Mouse (Mus musculus): ENCODE measurements around the gene Anks1. TPM values are rescaled to one million over a fixed set of nuclear protein-coding genes. Genes with fewer than 3 reads are reported as not detected.

Gene Anks1
- polyA plus RNA-seq, 1 experiment from 2014 or later, result 69.0 TPM

- Histone ChIP-seq H3K9ac (no peak overlapping the region), H3K4me3 (replicated peaks; ENCODE audit: low read length) (no peak overlapping the region), H3K9me3 (ENCODE audit: control insufficient read depth, low read length) (no peaks in the 10 kb centered on the region), H3K27me3 (ENCODE audit: control insufficient read depth, insufficient read depth, low read length) (no peaks in the 10 kb centered on the region), H3K36me3 (replicated peaks; ENCODE audit: control insufficient read depth, insufficient read depth) (0 out of 2 replicates have a peak, but pooled peaks cover 6% of the 10 kb centered on the region), H3K4me1 (replicated peaks; ENCODE audit: control insufficient read depth, insufficient read depth, low read length) (peaks cover 47% of the 10 kb centered on the region), H3K4me2 (replicated peaks) (no peak overlapping the region), H3K27ac (peak overlapping the region; percentile 45; the same call in 1 of the 2 replicates)
- ATAC-seq (ENCODE audit: low FRiP score), result no peak
- no peak for DNase-seq (ENCODE audit: low spot score)
- WGBS, result 78% methylated on average over 17 of the region's 17 CpGs
These were observed 106.1 kb downstream of the Anks1 start for GRCm38 (mm10) chr17:28015068-28015730.

- ATAC-seq (ENCODE audit: low FRiP score) (no peak), DNase-seq (ENCODE audit: low spot score) (no peak)
- Histone ChIP-seq H3K4me3 (replicated peaks; ENCODE audit: low read length) (no peak overlapping the region), H3K9ac (no peak overlapping the region), H3K4me1 (replicated peaks; ENCODE audit: control insufficient read depth, insufficient read depth, low read length) (peaks cover 47% of the 10 kb centered on the region), H3K4me2 (replicated peaks) (no peak overlapping the region), H3K27ac (peak overlapping the region; percentile 45), H3K27me3 (ENCODE audit: control insufficient read depth, insufficient read depth, low read length) (no peaks in the 10 kb centered on the region), H3K36me3 (replicated peaks; ENCODE audit: control insufficient read depth, insufficient read depth) (no peaks in the 10 kb centered on the region), H3K9me3 (ENCODE audit: control insufficient read depth, low read length) (no peaks in the 10 kb centered on the region)
- 75% methylated on average over 8 of the region's 8 CpGs for WGBS
These were observed 107.1 kb downstream of the Anks1 start for GRCm38 (mm10) chr17:28016056-28016797.

GRCm38 (mm10) chr17:28018344-28018743 is 109.2 kb downstream of the Anks1 start:
- Histone ChIP-seq H3K27ac (no peak overlapping the region), H3K9me3 (ENCODE audit: control insufficient read depth, low read length) (no peaks in the 10 kb centered on the region), H3K4me1 (replicated peaks; ENCODE audit: control insufficient read depth, insufficient read depth, low read length) (peaks cover 39% of the 10 kb centered on the region), H3K4me2 (replicated peaks) (no peak overlapping the region), H3K9ac (no peak overlapping the region), H3K4me3 (replicated peaks; ENCODE audit: low read length) (no peak overlapping the region), H3K27me3 (ENCODE audit: control insufficient read depth, insufficient read depth, low read length) (no peaks in the 10 kb centered on the region), H3K36me3 (replicated peaks; ENCODE audit: control insufficient read depth, insufficient read depth) (no peaks in the 10 kb centered on the region)
- no peak for DNase-seq (ENCODE audit: low spot score)
- no peak for ATAC-seq (ENCODE audit: low FRiP score)
- 45% methylated on average over 6 of the region's 6 CpGs for WGBS

DNA sequence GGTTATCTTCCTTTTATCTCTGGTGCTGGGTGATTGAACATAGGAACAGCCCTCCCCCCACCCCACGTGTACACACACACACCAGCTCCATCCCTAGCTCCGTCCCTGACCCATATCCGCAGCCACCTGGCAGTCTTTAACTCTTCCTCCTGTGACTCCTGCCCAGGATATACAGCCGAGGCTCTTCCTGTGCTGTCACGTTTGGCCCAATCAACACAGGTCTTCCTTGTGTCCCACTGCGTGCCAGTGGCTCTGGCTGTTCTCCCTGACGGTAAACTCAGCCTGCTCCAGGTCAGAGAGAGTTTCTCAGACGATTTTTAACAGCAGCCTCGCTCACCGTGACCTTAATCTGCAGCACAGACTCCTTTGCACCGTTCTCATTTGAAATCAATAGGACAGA is 109.7 kb downstream of the Anks1 start:
- DNase-seq (ENCODE audit: low spot score), result no peak

GRCm38 (mm10) chr17:28019785-28020696 is 110.9 kb downstream of the Anks1 start:
- Histone ChIP-seq H3K36me3 (replicated peaks; ENCODE audit: control insufficient read depth, insufficient read depth) (no peaks in the 10 kb centered on the region), H3K9ac (no peak overlapping the region), H3K4me2 (replicated peaks) (no peak overlapping the region), H3K4me3 (replicated peaks; ENCODE audit: low read length) (no peak overlapping the region), H3K9me3 (ENCODE audit: control insufficient read depth, low read length) (no peaks in the 10 kb centered on the region), H3K4me1 (replicated peaks; ENCODE audit: control insufficient read depth, insufficient read depth, low read length) (peaks cover 32% of the 10 kb centered on the region), H3K27me3 (ENCODE audit: control insufficient read depth, insufficient read depth, low read length) (no peaks in the 10 kb centered on the region), H3K27ac (no peak overlapping the region)
- 72% methylated on average over 21 of the region's 21 CpGs for WGBS
- DNase-seq (ENCODE audit: low spot score) (no peak), ATAC-seq (ENCODE audit: low FRiP score) (no peak)

More for the DNA sequence above, 109.7 kb downstream of the Anks1 start:
- H3K27me3 ChIP-seq (ENCODE audit: control insufficient read depth, insufficient read depth, low read length), result no peaks in the 10 kb centered on the region
- no peak overlapping the region for H3K4me2 ChIP-seq (replicated peaks)
- no peak for ATAC-seq (ENCODE audit: low FRiP score)
- H3K9me3 ChIP-seq (ENCODE audit: control insufficient read depth, low read length), result no peaks in the 10 kb centered on the region
- H3K36me3 ChIP-seq (replicated peaks; ENCODE audit: control insufficient read depth, insufficient read depth), result no peaks in the 10 kb centered on the region
- no peak overlapping the region for H3K4me3 ChIP-seq (replicated peaks; ENCODE audit: low read length)
- H3K27ac ChIP-seq, result no peak overlapping the region
- H3K9ac ChIP-seq, result peak overlapping the region; percentile 29; the same call in 1 of the 2 replicates
- WGBS, result 47% methylated on average over 11 of the region's 11 CpGs
- peaks cover 36% of the 10 kb centered on the region for H3K4me1 ChIP-seq (replicated peaks; ENCODE audit: control insufficient read depth, insufficient read depth, low read length)

DNA sequence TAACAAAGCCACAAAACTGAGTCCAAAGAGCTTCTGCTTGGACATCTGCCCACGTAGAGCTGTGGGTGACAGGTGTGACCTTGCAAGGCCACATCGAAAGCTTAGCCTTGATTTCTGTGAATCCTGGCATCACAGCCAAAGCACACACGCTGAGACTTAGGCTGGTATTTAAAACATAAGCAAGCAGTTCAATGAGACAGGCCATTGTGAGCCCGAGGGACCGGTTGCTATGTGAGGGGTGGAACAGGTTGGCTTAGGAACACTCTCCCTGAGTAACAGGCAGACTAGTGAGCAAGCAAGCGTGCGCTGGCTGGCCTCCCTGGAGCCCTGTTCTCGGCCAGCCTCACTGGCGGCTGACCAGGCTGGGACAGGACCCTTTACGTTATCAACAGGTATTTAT is 112.8 kb downstream of the Anks1 start:
- Histone ChIP-seq H3K27me3 (ENCODE audit: control insufficient read depth, insufficient read depth, low read length) (no peaks in the 10 kb centered on the region), H3K4me1 (replicated peaks; ENCODE audit: control insufficient read depth, insufficient read depth, low read length) (peaks cover 50% of the 10 kb centered on the region), H3K9me3 (ENCODE audit: control insufficient read depth, low read length) (no peaks in the 10 kb centered on the region), H3K36me3 (replicated peaks; ENCODE audit: control insufficient read depth, insufficient read depth) (no peaks in the 10 kb centered on the region), H3K9ac (no peak overlapping the region), H3K27ac (peak overlapping the region; percentile 22; the same call in 1 of the 2 replicates), H3K4me3 (replicated peaks; ENCODE audit: low read length) (no peak overlapping the region), H3K4me2 (replicated peaks) (no peak overlapping the region)
- ATAC-seq (ENCODE audit: low FRiP score), result no peak
- WGBS, result 53% methylated on average over 10 of the region's 10 CpGs
- DNase-seq (ENCODE audit: low spot score), result no peak

DNA sequence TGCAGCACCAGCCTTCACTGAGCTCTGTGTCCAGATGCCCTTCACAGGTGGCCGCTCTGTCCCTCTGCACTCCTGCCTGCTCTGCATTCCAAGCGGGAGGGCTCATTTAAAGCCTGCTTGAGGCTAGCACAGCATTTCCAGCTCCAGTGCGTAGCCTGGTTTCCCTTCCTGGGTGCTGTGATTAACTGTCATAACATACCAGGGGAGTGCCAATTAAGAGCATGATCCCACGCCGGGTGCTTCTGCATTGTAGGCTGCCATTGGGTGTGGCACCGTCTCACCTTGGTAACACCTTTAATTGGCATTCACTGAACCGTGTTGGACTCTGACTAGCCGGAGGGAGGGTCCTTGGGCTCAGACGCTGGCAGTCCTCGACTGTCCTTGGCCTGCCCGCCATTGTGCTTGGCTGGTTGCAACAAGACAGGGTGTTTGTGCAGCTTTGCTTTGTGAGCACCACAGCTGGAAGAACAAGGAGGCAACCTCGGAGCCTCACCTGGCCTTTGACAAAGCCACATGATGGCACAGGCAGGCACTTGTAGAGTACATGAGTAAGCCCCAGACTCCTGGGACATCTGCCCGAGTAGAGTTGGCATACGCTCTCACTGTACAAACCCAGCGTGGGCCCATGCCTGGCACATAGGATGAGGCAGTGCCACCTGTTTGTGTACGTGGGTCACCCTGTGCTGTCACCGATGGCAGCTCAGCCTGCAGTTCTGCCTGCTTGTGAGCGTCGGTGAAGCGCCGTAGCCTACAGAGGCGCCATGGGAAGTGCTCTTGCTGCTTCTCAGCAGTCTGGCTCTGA is 113.9 kb downstream of the Anks1 start:
- H3K4me1 ChIP-seq (replicated peaks; ENCODE audit: control insufficient read depth, insufficient read depth, low read length), result peaks cover 44% of the 10 kb centered on the region
- H3K4me2 ChIP-seq (replicated peaks), result no peak overlapping the region
- H3K27me3 ChIP-seq (ENCODE audit: control insufficient read depth, insufficient read depth, low read length), result no peaks in the 10 kb centered on the region
- no peaks in the 10 kb centered on the region for H3K36me3 ChIP-seq (replicated peaks; ENCODE audit: control insufficient read depth, insufficient read depth)
- no peak for ATAC-seq (ENCODE audit: low FRiP score)
- H3K9ac ChIP-seq, result no peak overlapping the region
- H3K27ac ChIP-seq, result 0 out of 2 replicates have a peak overlapping the region, but pooled peaks have one; percentile 9
- H3K4me3 ChIP-seq (replicated peaks; ENCODE audit: low read length), result no peak overlapping the region
- H3K9me3 ChIP-seq (ENCODE audit: control insufficient read depth, low read length), result no peaks in the 10 kb centered on the region
- 83% methylated on average over 22 of the region's 22 CpGs for WGBS
- no peak for DNase-seq (ENCODE audit: low spot score)

DNA sequence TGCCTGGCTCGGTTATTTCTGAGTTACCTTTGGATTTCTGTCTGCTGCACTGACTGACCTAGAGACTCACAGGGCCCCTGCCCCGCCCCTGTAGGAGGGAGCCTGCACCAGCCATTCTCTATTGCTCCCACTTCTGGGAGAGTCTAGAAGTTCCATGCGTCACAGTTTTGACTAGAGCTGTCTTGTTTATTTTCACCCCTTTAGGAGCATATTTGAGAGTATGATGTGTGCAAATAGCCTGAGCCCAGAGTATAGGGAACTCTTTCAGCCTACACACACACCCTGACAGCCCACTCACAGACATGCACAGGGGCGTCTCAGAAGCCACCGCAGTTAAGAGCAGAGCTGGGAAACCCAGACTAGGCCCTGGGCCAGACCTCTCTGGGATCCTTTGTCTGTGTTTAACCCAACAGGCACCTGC is 116.4 kb downstream of the Anks1 start:
- H3K36me3 ChIP-seq (replicated peaks; ENCODE audit: control insufficient read depth, insufficient read depth), result no peaks in the 10 kb centered on the region
- H3K27me3 ChIP-seq (ENCODE audit: control insufficient read depth, insufficient read depth, low read length), result no peaks in the 10 kb centered on the region
- peak overlapping the region; percentile 60 for H3K27ac ChIP-seq
- no peak for DNase-seq (ENCODE audit: low spot score)
- ATAC-seq (ENCODE audit: low FRiP score), result no peak
- H3K4me2 ChIP-seq (replicated peaks), result no peak overlapping the region
- no peak overlapping the region for H3K4me3 ChIP-seq (replicated peaks; ENCODE audit: low read length)
- H3K9ac ChIP-seq, result no peak overlapping the region
- no peaks in the 10 kb centered on the region for H3K9me3 ChIP-seq (ENCODE audit: control insufficient read depth, low read length)
- H3K4me1 ChIP-seq (replicated peaks; ENCODE audit: control insufficient read depth, insufficient read depth, low read length), result peaks cover 25% of the 10 kb centered on the region
- 55% methylated on average over 5 of the region's 5 CpGs for WGBS

All from hindbrain, embryonic 14.5 days (tissue).